39 mouse cellular contexts compared by ENCODE assay signal in the genomic region with DNA sequence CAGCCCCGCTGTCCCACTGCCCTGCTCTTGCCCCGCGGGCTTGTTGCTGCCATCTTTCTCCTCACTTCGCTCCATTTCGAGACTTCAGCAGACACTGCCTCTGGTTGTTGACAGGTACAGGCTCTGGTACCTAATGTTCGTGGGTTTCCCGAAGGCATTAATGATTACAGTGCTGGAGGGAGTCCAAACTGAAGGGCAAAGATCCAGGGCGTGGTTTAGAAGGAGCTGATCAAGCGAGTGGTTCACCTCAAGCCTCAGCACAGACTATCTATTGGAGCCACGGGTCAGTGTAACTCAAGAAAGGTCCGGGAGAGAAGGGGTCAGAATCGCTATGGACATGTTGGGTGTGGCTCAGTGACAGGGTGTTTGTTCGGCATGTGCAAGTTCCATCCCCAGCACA. TPM values are rescaled to one million over a fixed set of nuclear protein-coding genes. Genes with fewer than 3 reads are reported as not detected.
DNase-seq lines count a peak whose midpoint lies in the region; ATAC-seq and TF ChIP-seq lines count a peak whose summit lies in the region.
"Had no signal": no experiment of that assay in that cellular context is flagged by ENCODE, and none has a peak within 500 bp of the region (broad histone marks: within the 10 kb centered on the region; RNA-seq: fewer than 3 reads in every experiment).

No protein-coding gene starts in this region.

- no peak for ATAC-seq in kidney, embryonic 16.5 days (ENCODE audit: low FRiP score, low TSS enrichment)
- peak; percentile 58 for ATAC-seq in intestine, embryonic 16.5 days
- ATAC-seq: CD4-positive, CD25-positive, alpha-beta regulatory T cell, adult 4 months; forebrain, embryonic 14.5 days; hindbrain, embryonic 16.5 days had no signal

- no peaks in the 10 kb centered on the region for H3K4me1 ChIP-seq in kidney, adult 2 months (ENCODE audit: control insufficient read depth, insufficient read depth, low read length)
- H3K4me1 ChIP-seq in kidney, embryonic 16.5 days (ENCODE audit: insufficient read depth, low read length) = no peaks in the 10 kb centered on the region
- no peaks in the 10 kb centered on the region for H3K4me1 ChIP-seq in intestine, embryonic 16.5 days (ENCODE audit: control insufficient read depth, insufficient read depth, low read length)
- H3K4me1 ChIP-seq: embryonic facial prominence, embryonic 12.5 days; hindbrain, embryonic 10.5 days; midbrain, embryonic 12.5 days; neural tube, embryonic 12.5 days had no signal

- no peaks in the 10 kb centered on the region for H3K9me3 ChIP-seq in kidney, embryonic 16.5 days (ENCODE audit: low read length)
- H3K9me3 ChIP-seq in intestine, embryonic 16.5 days (ENCODE audit: control insufficient read depth, low read length) = no peaks in the 10 kb centered on the region
- H3K9me3 ChIP-seq: embryonic facial prominence, embryonic 12.5 days; heart, embryonic 13.5 days; limb, embryonic 13.5 days; liver, embryonic 15.5 days; megakaryocyte, embryonic 14.5 days; midbrain, embryonic 12.5 days; neural tube, embryonic 12.5 days had no signal

- no peak overlapping the region for H3K27ac ChIP-seq in kidney, adult 2 months (ENCODE audit: insufficient read depth, low read depth, low read length)
- H3K27ac ChIP-seq in kidney, embryonic 16.5 days (ENCODE audit: low read length) = no peak overlapping the region
- H3K27ac ChIP-seq in intestine, embryonic 16.5 days (ENCODE audit: low read length) = no peak overlapping the region
- H3K27ac ChIP-seq: embryonic facial prominence, embryonic 12.5 days; heart, embryonic 13.5 days; hindbrain, embryonic 10.5 days; limb, embryonic 13.5 days; liver, embryonic 15.5 days; midbrain, embryonic 12.5 days; neural tube, embryonic 12.5 days had no signal

- no peak overlapping the region for H3K4me3 ChIP-seq in kidney, adult 2 months (ENCODE audit: insufficient read depth, low read depth, low read length)
- H3K4me3 ChIP-seq in kidney, embryonic 16.5 days (ENCODE audit: low read length) = no peak overlapping the region
- H3K4me3 ChIP-seq in intestine, embryonic 16.5 days (ENCODE audit: low read length) = no peak overlapping the region
- H3K4me3 ChIP-seq: embryonic facial prominence, embryonic 12.5 days; heart, embryonic 13.5 days; hindbrain, embryonic 10.5 days; limb, embryonic 13.5 days; liver, embryonic 15.5 days; megakaryocyte, embryonic 14.5 days; midbrain, embryonic 12.5 days; myocyte; neural tube, embryonic 12.5 days had no signal

- no peak for TF ChIP-seq CTCF in kidney, adult 2 months (conservative IDR thresholded peaks at IDR 0.05; ENCODE audit: insufficient read depth, insufficient read length, low read depth, low read length)

- H3K27me3 ChIP-seq in kidney, adult 2 months (replicated peaks; ENCODE audit: control insufficient read depth, insufficient read depth, low read length) = no peaks in the 10 kb centered on the region
- no peaks in the 10 kb centered on the region for H3K27me3 ChIP-seq in kidney, embryonic 16.5 days (ENCODE audit: insufficient read depth, low read length)
- H3K27me3 ChIP-seq in intestine, embryonic 16.5 days (replicated peaks; ENCODE audit: control insufficient read depth, insufficient read depth, low read length) = no peaks in the 10 kb centered on the region
- H3K27me3 ChIP-seq: embryonic facial prominence, embryonic 12.5 days; heart, embryonic 13.5 days; limb, embryonic 13.5 days; liver, embryonic 15.5 days; midbrain, embryonic 12.5 days; neural tube, embryonic 12.5 days had no signal

- TF ChIP-seq POLR2A in kidney, adult 2 months (IDR thresholded peaks at IDR 0.05; ENCODE audit: low read depth, low read length) = no peak

- H3K4me2 ChIP-seq in kidney, embryonic 16.5 days (replicated peaks; ENCODE audit: low read depth, low read length) = no peak overlapping the region
- no peak overlapping the region for H3K4me2 ChIP-seq in intestine, embryonic 16.5 days (ENCODE audit: low read depth, low read length)
- H3K4me2 ChIP-seq: embryonic facial prominence, embryonic 12.5 days; heart, embryonic 13.5 days; limb, embryonic 13.5 days; liver, embryonic 15.5 days; midbrain, embryonic 12.5 days; neural tube, embryonic 12.5 days had no signal

- no peaks in the 10 kb centered on the region for H3K36me3 ChIP-seq in kidney, adult 2 months (ENCODE audit: control insufficient read depth, insufficient read depth, low read length)
- H3K36me3 ChIP-seq in kidney, embryonic 16.5 days (ENCODE audit: insufficient read depth, low read length) = no peaks in the 10 kb centered on the region
- H3K36me3 ChIP-seq in intestine, embryonic 16.5 days (ENCODE audit: control insufficient read depth, insufficient read depth, low read length) = no peaks in the 10 kb centered on the region
- H3K36me3 ChIP-seq: embryonic facial prominence, embryonic 12.5 days; heart, embryonic 13.5 days; hindbrain, embryonic 10.5 days; limb, embryonic 13.5 days; liver, embryonic 15.5 days; midbrain, embryonic 12.5 days; neural tube, embryonic 12.5 days had no signal

- 55% methylated on average over 13 of the region's 13 CpGs for WGBS in kidney, adult 2 months
- 81% methylated on average over 13 of the region's 13 CpGs for WGBS in kidney, embryonic 16.5 days
- WGBS in intestine, embryonic 16.5 days = 77% methylated on average over 13 of the region's 13 CpGs
- WGBS in large intestine, adult 2 months = 44% methylated on average over 13 of the region's 13 CpGs

- peak; percentile 91 for DNase-seq in kidney, adult 2 months
- DNase-seq in kidney, adult 9 months = peak; percentile 93
- DNase-seq in large intestine, adult 2 months (ENCODE audit: low read depth, low spot score) = peak; percentile 40
- DNase-seq in gastrocnemius, postnatal 4 days (ENCODE audit: low spot score in 2 of 2) = no peak
- no peak for DNase-seq in gastrocnemius, postnatal 10 days
- DNase-seq: adrenal gland, postnatal 14 days; cerebellum, adult 11 months; cerebellum, adult 9-10 months; cerebellum, postnatal 36 days; embryo, embryonic 11 days; gastrocnemius, postnatal 36 days; heart, postnatal 10 days; lung, postnatal 4 days; right cerebral cortex, adult 18-20 months; thymus, postnatal 4 days had no signal

- no peak overlapping the region for H3K9ac ChIP-seq in kidney, embryonic 16.5 days (replicated peaks; ENCODE audit: low read length)
- no peak overlapping the region for H3K9ac ChIP-seq in intestine, embryonic 16.5 days (ENCODE audit: low read depth, low read length)
- H3K9ac ChIP-seq: embryonic facial prominence, embryonic 12.5 days; heart, embryonic 13.5 days; limb, embryonic 13.5 days; liver, embryonic 15.5 days; midbrain, embryonic 12.5 days; neural tube, embryonic 12.5 days had no signal

RNA-seq across cellular contexts. Expression of gene Rhob, which starts 39.7 kb away (rescaled TPM):
- 128 and 145 TPM in 2 replicates for polyA plus RNA-seq in kidney, adult 2 months (2012; rRNA removed)
- 39.8 and 40.1 TPM in 2 replicates for polyA plus RNA-seq in kidney, embryonic 16.5 days (2015; fragmentation: Nextera tagmentation; extraction: Ambion mirVana)
- polyA plus RNA-seq in intestine, embryonic 16.5 days (2015; fragmentation: Nextera tagmentation; extraction: Ambion mirVana) = 24.1 and 24.6 TPM in 2 replicates
- 106 and 134 TPM in 2 replicates for polyA plus RNA-seq in large intestine, adult 2 months (2012; rRNA removed)
- total RNA-seq in gastrocnemius, postnatal 4 days (2021) = 100 to 1,000 TPM; 111 to 115 TPM
- total RNA-seq in gastrocnemius, postnatal 10 days (2021) = 10 to 100 TPM; 80.5 to 82.4 TPM

RNA-seq across cellular contexts. Expression of gene Slc7a15, which starts 59.4 kb away (rescaled TPM):
- polyA plus RNA-seq in kidney, adult 2 months (2012; rRNA removed) = 0.49 and 0.61 TPM in 2 replicates
- polyA plus RNA-seq in kidney, embryonic 16.5 days (2015; fragmentation: Nextera tagmentation; extraction: Ambion mirVana) = not detected in 2 replicates
- 0.36 and 0.44 TPM in 2 replicates for polyA plus RNA-seq in intestine, embryonic 16.5 days (2015; fragmentation: Nextera tagmentation; extraction: Ambion mirVana)
- 52.4 and 166 TPM in 2 replicates for polyA plus RNA-seq in large intestine, adult 2 months (2012; rRNA removed)
- not detected for total RNA-seq in gastrocnemius, postnatal 4 days (2021)
- total RNA-seq in gastrocnemius, postnatal 10 days (2021) = not detected
- total RNA-seq: adrenal gland, postnatal 14 days; gastrocnemius, adult 18-20 months; gastrocnemius, postnatal 36 days; heart, adult 8-10 months; heart, postnatal 10 days; layer of hippocampus, adult 8-10 months; layer of hippocampus, postnatal 25 days; left cerebral cortex, adult 8-10 months; left cerebral cortex, postnatal 36 days; midbrain, postnatal 0 days had no signal
- polyA plus RNA-seq: CD4-positive, CD25-positive, alpha-beta regulatory T cell, adult 4 months; embryonic facial prominence, embryonic 12.5 days; forebrain, embryonic 14.5 days; heart, embryonic 13.5 days; hindbrain, embryonic 10.5 days; hindbrain, embryonic 16.5 days; intestine, embryonic 14.5 days; limb, embryonic 13.5 days; lung, embryonic 16.5 days; midbrain, embryonic 12.5 days; midbrain, postnatal 0 days; neural tube, embryonic 12.5 days; stomach, embryonic 14.5 days had no signal

Comparison
In these comparisons a context has a peak if more than half of its experiments do, and no peak if none do; other contexts are left out.
1. DNase-seq: peak in kidney, adult 2 months (single experiment), kidney, adult 9 months (single experiment) and large intestine, adult 2 months (single experiment); none in gastrocnemius, postnatal 4 days (0 of 2) and gastrocnemius, postnatal 10 days (single experiment).
2. RNA of gene Slc7a15, which starts 59.4 kb away (polyA plus RNA-seq): 52.4 to 166 TPM in large intestine, adult 2 months; 0.49 to 0.61 TPM in kidney, adult 2 months, 0.36 to 0.44 TPM in intestine, embryonic 16.5 days and not detected in kidney, embryonic 16.5 days; every median in the first group is over 10 times any median in the second.